Mouse (Mus musculus): ENCODE results near the gene Brinp2. TPM values are rescaled to one million over a fixed set of nuclear protein-coding genes. Genes with fewer than 3 reads are reported as not detected.

Gene Brinp2
- polyA plus RNA-seq (2021), result not detected

- ATAC-seq (peak; percentile 79), DNase-seq (ENCODE audit: low read depth, low spot score) (no peak)
- TF ChIP-seq CTCF (IDR thresholded peaks at IDR 0.05), result no peak
- H3K27me3 ChIP-seq, result peaks cover 58% of the 10 kb centered on the region
- POLR2A ChIA-PET, result no interaction called here
- in situ Hi-C loops (cut with MboI; ENCODE audit: low pct_unique_long_range_greater_than_20kb), result no loop called here
- CTCF ChIA-PET, result no interaction called here
Measured at GRCm38 (mm10) chr1:158356051-158356461, at the start of gene Brinp2. Gene Brinp2, minus strand, starts transcription at chr1:158356326.

DNA sequence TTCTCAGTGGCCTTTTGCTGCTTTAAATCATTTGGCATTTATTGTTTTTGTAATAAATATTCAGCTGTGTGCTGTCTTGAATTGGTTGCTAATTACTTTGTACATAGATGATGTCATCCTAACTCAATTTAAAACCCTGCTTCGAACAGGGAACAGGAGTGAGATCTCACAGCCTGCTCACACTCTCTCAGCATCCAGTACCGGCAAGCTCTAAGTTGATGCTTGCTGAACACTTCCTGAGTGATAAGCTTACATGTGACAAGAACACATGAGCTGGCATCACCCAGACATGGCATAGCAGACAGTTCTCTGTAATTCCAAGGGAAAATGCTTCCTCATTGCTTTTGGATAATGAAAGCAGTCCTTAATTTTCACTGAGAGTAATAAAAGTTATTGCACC, 44.8 kb upstream of the Brinp2 start:
- H3K27me3 ChIP-seq, result peaks cover 3% of the 10 kb centered on the region
- ATAC-seq (no peak), DNase-seq (ENCODE audit: low read depth, low spot score) (no peak)
- TF ChIP-seq CTCF (IDR thresholded peaks at IDR 0.05), result no peak
- in situ Hi-C loops (cut with MboI; ENCODE audit: low pct_unique_long_range_greater_than_20kb), result no loop called here
- POLR2A ChIA-PET, result no interaction called here
- CTCF ChIA-PET, result no interaction called here

DNA sequence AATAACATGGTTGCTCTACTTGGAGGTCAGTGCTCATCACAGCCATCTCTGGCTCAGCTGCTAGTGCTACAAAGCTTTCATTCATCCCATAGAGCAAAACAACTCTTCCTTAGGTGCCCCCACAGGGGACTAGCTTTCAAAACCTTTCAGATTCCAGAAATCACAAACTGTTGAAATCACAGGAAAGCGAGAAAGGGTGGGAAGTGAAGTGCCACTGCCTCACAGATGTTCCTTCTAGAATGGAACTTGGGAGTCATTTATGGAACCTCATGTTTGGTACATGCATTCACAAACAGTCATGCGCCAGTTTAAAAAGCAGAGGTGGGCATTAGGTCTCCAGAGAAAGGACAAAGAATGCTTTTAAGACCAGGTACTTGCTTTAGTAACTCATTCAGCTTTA, 40.9 kb upstream of the Brinp2 start:
- in situ Hi-C loops (cut with MboI; ENCODE audit: low pct_unique_long_range_greater_than_20kb), result no loop called here
- ChIA-PET POLR2A (no interaction called here), CTCF (no interaction called here)
- no peak for ATAC-seq
- no peak for DNase-seq (ENCODE audit: low read depth, low spot score)
- peaks cover 6% of the 10 kb centered on the region for H3K27me3 ChIP-seq
- TF ChIP-seq CTCF (IDR thresholded peaks at IDR 0.05), result no peak

- ChIA-PET CTCF (no interaction called here), POLR2A (no interaction called here)
- TF ChIP-seq CTCF (IDR thresholded peaks at IDR 0.05), result no peak
- H3K27me3 ChIP-seq, result peaks cover 3% of the 10 kb centered on the region
- DNase-seq (ENCODE audit: low read depth, low spot score) (no peak), ATAC-seq (no peak)
- in situ Hi-C loops (cut with MboI; ENCODE audit: low pct_unique_long_range_greater_than_20kb), result no loop called here
Measured at GRCm38 (mm10) chr1:158390693-158391092, 34.6 kb upstream of the Brinp2 start.

DNA sequence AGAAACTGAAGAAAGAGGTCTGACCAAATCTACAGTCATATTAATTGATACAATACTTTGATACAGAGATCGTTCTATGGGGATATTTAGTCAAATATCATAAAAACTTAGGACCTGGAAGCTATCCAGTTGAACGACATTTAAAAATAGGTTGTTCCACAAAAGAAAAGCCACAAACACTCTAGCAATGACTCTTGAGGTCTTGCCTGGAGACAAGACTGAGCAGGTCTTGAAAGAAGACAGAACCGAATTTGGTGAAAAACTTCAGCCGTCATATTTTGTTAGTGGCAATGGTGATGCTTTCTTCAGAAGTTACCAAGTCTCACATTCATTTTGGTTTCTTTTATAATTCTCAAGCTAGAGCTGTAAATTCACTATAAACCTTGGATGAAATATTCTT, 32.9 kb upstream of the Brinp2 start:
- in situ Hi-C loops (cut with MboI; ENCODE audit: low pct_unique_long_range_greater_than_20kb), result no loop called here
- ChIA-PET CTCF (no interaction called here), POLR2A (no interaction called here)
- TF ChIP-seq CTCF (IDR thresholded peaks at IDR 0.05), result no peak
- H3K27me3 ChIP-seq, result peaks cover 8% of the 10 kb centered on the region
- ATAC-seq (no peak), DNase-seq (ENCODE audit: low read depth, low spot score) (no peak)

- in situ Hi-C loops (cut with MboI; ENCODE audit: low pct_unique_long_range_greater_than_20kb), result no loop called here
- no peak for TF ChIP-seq CTCF (IDR thresholded peaks at IDR 0.05)
- H3K27me3 ChIP-seq, result peaks cover 8% of the 10 kb centered on the region
- POLR2A ChIA-PET, result no interaction called here
- ATAC-seq (no peak), DNase-seq (ENCODE audit: low read depth, low spot score) (no peak)
- CTCF ChIA-PET, result no interaction called here
Measured at GRCm38 (mm10) chr1:158386781-158387180, 30.7 kb upstream of the Brinp2 start.

- in situ Hi-C loops (cut with MboI; ENCODE audit: low pct_unique_long_range_greater_than_20kb), result no loop called here
- TF ChIP-seq CTCF (IDR thresholded peaks at IDR 0.05), result no peak
- POLR2A ChIA-PET, result no interaction called here
- no peak for DNase-seq (ENCODE audit: low read depth, low spot score)
- ATAC-seq, result no peak
- H3K27me3 ChIP-seq, result peaks cover 8% of the 10 kb centered on the region
- CTCF ChIA-PET, result interaction anchor here (0.9 kb wide), 1 partner anchor 74 kb away, joined by 3 read pairs; no protein-coding TSS in a partner anchor
Measured at GRCm38 (mm10) chr1:158385311-158385710, 29.2 kb upstream of the Brinp2 start.

- CTCF ChIA-PET, result no interaction called here
Measured at GRCm38 (mm10) chr1:158383210-158383609, 27.1 kb upstream of the Brinp2 start.

DNA sequence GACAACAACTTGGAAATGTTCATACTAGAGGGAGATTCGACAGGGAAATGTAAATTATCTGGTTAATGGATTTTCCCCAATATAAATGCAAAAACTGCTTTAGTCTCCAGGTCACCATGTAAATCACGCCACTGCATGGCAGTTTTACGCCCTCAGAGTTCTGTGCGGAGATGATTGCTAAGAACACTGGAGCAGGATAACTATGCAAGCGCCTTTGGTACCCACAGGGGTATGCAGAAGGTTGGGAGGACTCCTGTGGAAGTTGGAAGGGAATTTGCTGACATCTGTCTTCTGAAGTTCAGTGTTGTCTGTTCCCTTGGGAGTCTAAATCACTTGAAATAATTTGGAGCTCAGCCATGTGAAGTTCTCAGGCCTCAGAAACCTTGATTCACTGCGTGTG, 26.2 kb upstream of the Brinp2 start:
- ATAC-seq, result no peak
- ChIA-PET CTCF (no interaction called here), POLR2A (no interaction called here)
- no peak for DNase-seq (ENCODE audit: low read depth, low spot score)
- in situ Hi-C loops (cut with MboI; ENCODE audit: low pct_unique_long_range_greater_than_20kb), result no loop called here
- H3K27me3 ChIP-seq, result peaks cover 13% of the 10 kb centered on the region
- TF ChIP-seq CTCF (IDR thresholded peaks at IDR 0.05), result no peak

More at GRCm38 (mm10) chr1:158383210-158383609, 27.1 kb upstream of the Brinp2 start:
- no peak for ATAC-seq
- peaks cover 13% of the 10 kb centered on the region for H3K27me3 ChIP-seq
- in situ Hi-C loops (cut with MboI; ENCODE audit: low pct_unique_long_range_greater_than_20kb), result no loop called here
- POLR2A ChIA-PET, result no interaction called here
- DNase-seq (ENCODE audit: low read depth, low spot score), result no peak
- TF ChIP-seq CTCF (IDR thresholded peaks at IDR 0.05), result no peak

GRCm38 (mm10) chr1:158364461-158364860, 8.3 kb upstream of the Brinp2 start:
- CTCF ChIA-PET, result no interaction called here
- POLR2A ChIA-PET, result interaction anchor here (0.6 kb wide), 1 partner anchor 81 kb away, joined by 3 read pairs; no protein-coding TSS in a partner anchor

GRCm38 (mm10) chr1:158362292-158363101, 6.4 kb upstream of the Brinp2 start:
- DNase-seq (ENCODE audit: low read depth, low spot score) (no peak), ATAC-seq (no peak)
- in situ Hi-C loops (cut with MboI; ENCODE audit: low pct_unique_long_range_greater_than_20kb), result no loop called here
- TF ChIP-seq CTCF (IDR thresholded peaks at IDR 0.05), result no peak
- peaks cover 39% of the 10 kb centered on the region for H3K27me3 ChIP-seq
- POLR2A ChIA-PET, result no interaction called here
- CTCF ChIA-PET, result no interaction called here

More at GRCm38 (mm10) chr1:158364461-158364860, 8.3 kb upstream of the Brinp2 start:
- ATAC-seq (no peak), DNase-seq (ENCODE audit: low read depth, low spot score) (no peak)
- in situ Hi-C loops (cut with MboI; ENCODE audit: low pct_unique_long_range_greater_than_20kb), result no loop called here
- H3K27me3 ChIP-seq, result peaks cover 28% of the 10 kb centered on the region
- TF ChIP-seq CTCF (IDR thresholded peaks at IDR 0.05), result no peak

DNA sequence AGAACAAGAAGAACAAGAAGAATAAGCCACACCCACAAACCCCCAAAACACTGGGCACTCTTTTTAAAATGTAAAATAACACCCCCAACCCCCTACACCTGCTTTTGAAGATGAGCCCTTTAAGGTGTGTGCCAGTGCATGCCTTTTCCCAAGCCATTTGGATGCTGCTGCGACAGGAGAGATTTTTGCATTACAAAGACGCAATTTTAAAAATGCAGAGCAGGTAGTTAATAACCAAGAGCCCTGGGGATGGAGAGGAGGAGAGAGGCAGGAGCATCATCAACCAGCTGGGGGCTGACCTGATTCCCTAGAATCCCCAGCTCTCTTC, 5.8 kb upstream of the Brinp2 start, which contains the start of gene Astn1:
Gene Astn1 (plus strand): TSS at position 310 of the 328 bp plus-strand sequence.
- peaks cover 45% of the 10 kb centered on the region for H3K27me3 ChIP-seq
- no peak for DNase-seq (ENCODE audit: low read depth, low spot score)
- TF ChIP-seq CTCF (IDR thresholded peaks at IDR 0.05), result no peak
- no peak for ATAC-seq
- ChIA-PET CTCF (no interaction called here), POLR2A (no interaction called here)
- in situ Hi-C loops (cut with MboI; ENCODE audit: low pct_unique_long_range_greater_than_20kb), result no loop called here

Data from Patski (cell line).